Mouse (Mus musculus) kidney, postnatal 0 days (tissue): Measurements from ENCODE around the gene Gm37240. TPM values are rescaled to one million over a fixed set of nuclear protein-coding genes. Genes with fewer than 3 reads are reported as not detected.

Source experiments
- ATAC-seq: fragments of 200-750 bp; cut with Nextera tagmentation; replicated peaks from 2 replicates; pipeline ENCODE4 v1.8.0; 2017; ENCODE audit warnings: low read depth, moderate number of reproducible peaks, moderate TSS enrichment, moderate library complexity; ENCODE audit not compliant: low FRiP score
- DNase-seq: peaks from one replicate; pipeline ENCODE4 v3.0.0-alpha.2; 2016; ENCODE audit warnings: low spot score
- H3K27ac ChIP-seq: fragments of 300-500 bp; sonication (generic); 2 replicates; pipeline ENCODE4 v1.5.1; 2014; ENCODE audit warnings: mild to moderate bottlenecking
- H3K27me3 ChIP-seq: fragments of 300-500 bp; sonication (generic); 2 replicates; pipeline ENCODE4 v1.6.1; 2014; ENCODE audit warnings: low read length, mixed read lengths; ENCODE audit not compliant: insufficient read depth
- H3K36me3 ChIP-seq: fragments of 300-500 bp; sonication (generic); 2 replicates; pipeline ENCODE4 v1.6.1; 2014; ENCODE audit warnings: low read length, mixed read lengths; ENCODE audit not compliant: insufficient read depth
- H3K4me1 ChIP-seq: fragments of 300-500 bp; sonication (generic); replicated peaks from 2 replicates; pipeline ENCODE4 v1.6.1; 2014; ENCODE audit warnings: antibody characterized with exemption, low read length, mixed read lengths; ENCODE audit not compliant: insufficient read depth
- H3K4me2 ChIP-seq: fragments of 300-500 bp; sonication (generic); 2 replicates; pipeline ENCODE4 v1.6.1; 2014; ENCODE audit warnings: mild to moderate bottlenecking, low read length, moderate library complexity, mixed read lengths
- H3K4me3 ChIP-seq: fragments of 300-500 bp; sonication (generic); replicated peaks from 2 replicates; pipeline ENCODE4 v1.5.1; 2014; ENCODE audit warnings: low read depth, low read length
- H3K9ac ChIP-seq: fragments of 300-500 bp; sonication (generic); 2 replicates; pipeline ENCODE4 v1.6.1; 2014; ENCODE audit warnings: low read depth, low read length
- H3K9me3 ChIP-seq: fragments of 300-500 bp; sonication (generic); replicated peaks from 2 replicates; pipeline ENCODE4 v1.6.1; 2016; ENCODE audit warnings: low read length, inconsistent platforms, mixed read lengths
- CTCF ChIP-seq: IDR thresholded peaks from 2 replicates; pipeline ENCODE4 v1.5.1; 2016; ENCODE audit warnings: antibody characterized with exemption, low read depth, mild to moderate bottlenecking, moderate library complexity
- WGBS: fragments of 180-500 bp; shearing (Covaris S2); extraction: QIAGEN DNeasy Blood & Tissue Kit; methylation state at CpG from one replicate; pipeline ENCODE4 v1.1.7; 2014; 5-methylcytosine and 5-hydroxymethylcytosine counted together
- polyA plus RNA-seq: library from polyadenylated mRNA; unstranded; fragments of >200 nt; fragmentation: Nextera tagmentation; extraction: Ambion mirVana; gene quantifications from 2 replicates; pipeline ENCODE4 v1.2.1, GENCODE M21; 2015

The Gm37240 gene
- polyA plus RNA-seq, 1 experiment from 2014 or later = 10.8 TPM

DNA sequence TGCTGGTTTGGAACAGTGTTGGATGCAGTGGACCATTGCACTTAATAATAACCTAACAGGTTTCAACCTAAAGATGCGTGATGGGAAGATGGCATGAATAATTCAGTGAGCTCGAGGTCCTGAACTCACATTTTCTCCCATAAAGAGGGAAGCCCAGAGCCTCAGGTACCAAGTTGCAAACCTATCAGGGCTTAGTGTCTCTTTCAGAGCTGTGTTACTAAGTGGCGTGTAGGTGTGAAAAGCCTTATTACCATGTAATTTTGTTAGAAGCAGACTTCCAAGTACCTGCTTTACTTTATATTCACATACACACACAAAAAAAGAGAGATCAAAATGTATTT, 548.6 kb downstream of the Gm37240 start:
- no peak overlapping the region for H3K9ac ChIP-seq
- ATAC-seq (no peak), DNase-seq (no peak)
- no peaks in the 10 kb centered on the region for H3K9me3 ChIP-seq
- no peak overlapping the region for H3K4me2 ChIP-seq
- no peaks in the 10 kb centered on the region for H3K27me3 ChIP-seq
- TF ChIP-seq CTCF = no peak
- no peak overlapping the region for H3K4me3 ChIP-seq
- WGBS = 51% methylated on average over 3 of the region's 3 CpGs
- H3K4me1 ChIP-seq = peaks cover 9% of the 10 kb centered on the region; the same call in 1 of the 2 replicates
- no peak overlapping the region for H3K27ac ChIP-seq
- H3K36me3 ChIP-seq = no peaks in the 10 kb centered on the region

DNA sequence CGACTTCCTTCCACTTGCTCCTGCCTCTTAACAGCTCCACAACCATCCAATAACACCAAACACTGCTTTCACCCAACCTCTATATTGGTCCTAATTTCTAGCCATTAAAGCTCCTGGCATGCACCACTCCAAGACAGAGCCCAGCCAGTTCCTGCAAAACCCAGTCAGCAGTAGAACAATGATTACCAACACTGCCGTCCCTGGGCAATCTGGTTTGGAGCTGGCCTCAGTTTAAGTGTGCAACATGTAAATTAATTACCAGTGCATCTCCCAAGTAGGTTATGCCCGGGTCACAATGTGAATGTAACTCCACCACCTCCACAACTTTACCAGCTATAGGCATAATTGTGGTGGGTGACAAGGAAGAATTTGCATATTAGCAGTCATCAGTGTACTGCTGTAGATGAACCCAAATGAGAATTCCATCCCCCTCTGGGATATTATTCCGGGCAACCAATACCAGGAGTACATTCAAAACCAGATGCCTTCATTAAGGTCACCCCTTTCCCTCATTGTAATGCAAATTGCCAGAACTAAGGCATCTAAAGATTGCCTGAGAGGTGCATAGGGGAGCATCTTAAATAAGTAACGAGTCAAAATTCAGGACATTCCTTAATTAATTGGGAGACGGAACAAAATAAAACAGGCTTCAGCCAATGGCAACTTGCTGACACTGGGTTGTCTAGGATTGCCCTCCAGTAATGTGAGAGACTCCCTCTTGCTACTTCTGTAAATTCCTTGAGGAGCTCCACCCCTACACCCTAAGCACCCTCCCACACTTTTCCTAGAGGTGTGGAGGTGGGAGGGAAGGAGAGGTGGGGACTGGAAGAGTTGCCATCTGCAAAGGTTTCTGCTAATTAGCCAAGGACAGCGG, 549.2 kb downstream of the Gm37240 start:
- Histone ChIP-seq H3K9me3 (no peaks in the 10 kb centered on the region), H3K27ac (no peak overlapping the region), H3K36me3 (no peaks in the 10 kb centered on the region), H3K4me2 (no peak overlapping the region), H3K4me3 (no peak overlapping the region), H3K4me1 (peaks cover 9% of the 10 kb centered on the region; the same call in 1 of the 2 replicates), H3K9ac (no peak overlapping the region), H3K27me3 (no peaks in the 10 kb centered on the region)
- ATAC-seq = no peak
- WGBS = 62% methylated on average over 7 of the region's 7 CpGs
- DNase-seq = no peak
- TF ChIP-seq CTCF = no peak

DNA sequence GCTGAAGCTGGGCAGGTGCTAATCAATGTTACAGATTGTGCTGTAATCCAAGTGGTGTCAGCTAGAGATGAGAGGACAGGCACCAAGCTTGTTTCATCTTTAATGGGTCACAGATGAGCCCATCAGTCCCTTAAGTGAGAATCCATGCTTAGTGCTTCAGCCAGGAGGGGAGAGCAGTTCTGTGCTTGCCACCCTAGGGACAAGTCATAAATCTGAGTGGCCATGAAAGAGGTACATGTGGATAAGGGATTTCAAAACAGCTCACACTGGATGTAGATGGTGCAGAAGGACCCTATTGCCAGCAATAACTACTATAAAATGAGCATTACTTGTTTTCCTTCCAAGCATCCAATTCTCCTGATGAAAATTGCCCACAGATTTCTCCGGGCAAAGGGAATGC, 551.8 kb downstream of the Gm37240 start:
- DNase-seq = no peak
- H3K4me1 ChIP-seq = peaks cover 9% of the 10 kb centered on the region; the same call in 1 of the 2 replicates
- H3K27me3 ChIP-seq = no peaks in the 10 kb centered on the region
- no peak for TF ChIP-seq CTCF
- no peak overlapping the region for H3K4me2 ChIP-seq
- H3K36me3 ChIP-seq = no peaks in the 10 kb centered on the region
- no peak overlapping the region for H3K4me3 ChIP-seq
- H3K27ac ChIP-seq = no peak overlapping the region
- no peaks in the 10 kb centered on the region for H3K9me3 ChIP-seq
- H3K9ac ChIP-seq = no peak overlapping the region
- 43% methylated on average over 1 of the region's 1 CpGs for WGBS
- ATAC-seq = no peak

DNA sequence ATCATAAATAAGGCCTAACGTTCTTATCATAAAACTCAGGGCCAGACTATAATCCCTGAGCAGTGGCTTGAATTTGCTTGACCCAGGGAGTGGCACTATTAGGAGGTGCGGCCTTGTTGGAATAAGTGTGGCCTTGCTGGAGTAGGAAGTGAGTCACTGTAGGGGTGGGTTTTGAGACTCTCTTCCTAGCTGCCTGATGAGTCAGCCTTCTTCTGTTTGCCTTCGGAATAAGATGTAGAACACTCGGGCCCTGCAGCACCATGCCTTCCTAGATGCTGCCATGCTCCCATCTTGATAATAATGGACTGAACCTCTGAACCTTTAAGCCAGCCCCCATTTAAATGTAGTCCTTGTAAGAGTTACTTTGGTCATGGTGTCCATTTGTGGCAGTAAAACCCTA, 555.0 kb downstream of the Gm37240 start:
- H3K9me3 ChIP-seq = no peaks in the 10 kb centered on the region
- no peak for TF ChIP-seq CTCF
- H3K36me3 ChIP-seq = no peaks in the 10 kb centered on the region
- ATAC-seq = no peak
- no peak overlapping the region for H3K9ac ChIP-seq
- H3K4me1 ChIP-seq = no peaks in the 10 kb centered on the region
- H3K27ac ChIP-seq = no peak overlapping the region
- H3K4me3 ChIP-seq = no peak overlapping the region
- no peak for DNase-seq
- 84% methylated on average over 4 of the region's 4 CpGs for WGBS
- no peaks in the 10 kb centered on the region for H3K27me3 ChIP-seq
- H3K4me2 ChIP-seq = no peak overlapping the region

DNA sequence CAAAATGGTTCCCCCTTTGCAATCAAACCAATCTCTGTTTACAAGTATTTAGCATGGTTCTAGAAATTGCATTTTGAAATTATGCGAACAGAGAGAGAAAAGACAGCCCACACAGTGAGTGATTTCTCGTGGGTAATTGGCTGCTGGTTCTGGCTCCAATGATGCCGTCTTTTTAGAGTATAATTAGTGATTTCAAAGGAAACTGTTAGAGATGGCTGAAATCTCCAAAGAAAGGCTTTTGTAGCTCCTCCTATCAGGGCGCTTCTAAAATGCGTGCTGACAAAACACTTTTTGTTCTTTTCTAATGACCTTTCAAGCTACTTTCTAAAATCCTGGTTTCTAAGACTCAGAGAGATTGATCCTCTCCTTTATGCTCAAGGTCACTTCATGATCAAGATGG, 569.1 kb downstream of the Gm37240 start:
- Histone ChIP-seq H3K9me3 (no peaks in the 10 kb centered on the region), H3K9ac (no peak overlapping the region), H3K36me3 (no peaks in the 10 kb centered on the region), H3K4me2 (no peak overlapping the region), H3K4me3 (no peak overlapping the region), H3K27me3 (no peaks in the 10 kb centered on the region), H3K4me1 (peaks cover 4% of the 10 kb centered on the region; the same call in 1 of the 2 replicates), H3K27ac (no peak overlapping the region)
- ATAC-seq (no peak), DNase-seq (no peak)
- TF ChIP-seq CTCF = no peak
- WGBS = 85% methylated on average over 5 of the region's 5 CpGs

DNA sequence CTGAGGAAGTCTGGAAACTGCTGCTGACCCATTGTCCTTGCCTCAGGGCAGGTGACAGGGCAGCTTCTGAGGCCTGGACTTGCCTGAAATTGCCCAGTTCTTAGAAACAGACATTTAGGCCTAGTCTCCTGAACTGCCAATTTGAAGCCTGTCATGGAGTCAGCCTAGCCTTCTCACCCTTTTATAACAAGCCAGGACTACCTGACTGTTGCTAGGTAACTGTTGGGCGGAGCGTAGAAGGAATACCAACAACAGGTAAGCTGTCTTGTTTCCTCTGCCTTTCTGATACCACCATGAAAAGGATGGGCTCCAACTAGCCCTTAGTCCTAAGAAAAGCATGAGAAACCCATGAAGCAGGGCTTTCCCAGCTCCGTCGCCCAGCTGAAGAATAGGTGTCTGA, 570.0 kb downstream of the Gm37240 start:
- Histone ChIP-seq H3K4me2 (no peak overlapping the region), H3K4me3 (no peak overlapping the region), H3K27ac (no peak overlapping the region), H3K9ac (no peak overlapping the region), H3K9me3 (no peaks in the 10 kb centered on the region), H3K36me3 (no peaks in the 10 kb centered on the region), H3K4me1 (peaks cover 4% of the 10 kb centered on the region; the same call in 1 of the 2 replicates), H3K27me3 (no peaks in the 10 kb centered on the region)
- ATAC-seq = no peak
- 90% methylated on average over 4 of the region's 4 CpGs for WGBS
- no peak for DNase-seq
- TF ChIP-seq CTCF = no peak
